Mouse (Mus musculus) retina, postnatal 7 days (tissue): ENCODE data around the gene Ywhag.

Experiments used
- DNase-seq: peaks from one replicate; pipeline ENCODE4 v3.0.0-alpha.2; 2012; ENCODE audit warnings: low read depth, low spot score

Gene Ywhag

GRCm38 (mm10) chr5:135934481-135935175 is at the start of gene Ywhag:
Gene Ywhag (minus strand): TSS chr5:135934616.
- DNase-seq: peak; percentile 93

- DNase-seq: peak; percentile 60
Measured at GRCm38 (mm10) chr5:135982398-135982797, 48.0 kb upstream of the Ywhag start.

- no peak for DNase-seq
Measured at GRCm38 (mm10) chr5:135979904-135980303, 45.5 kb upstream of the Ywhag start, which contains the start of gene Zp3. Gene Zp3 (plus strand): TSS chr5:135980099.

- no peak for DNase-seq
Measured at GRCm38 (mm10) chr5:135979381-135979780, 45.0 kb upstream of the Ywhag start.

- no peak for DNase-seq
Measured at GRCm38 (mm10) chr5:135975893-135976668, 41.7 kb upstream of the Ywhag start.

- DNase-seq: no peak
Measured at GRCm38 (mm10) chr5:135974365-135974764, 39.9 kb upstream of the Ywhag start, which contains the start of gene Ssc4d. Gene Ssc4d (minus strand): TSS chr5:135974531.

GRCm38 (mm10) chr5:135971876-135972275 is 37.5 kb upstream of the Ywhag start:
- no peak for DNase-seq

- no peak for DNase-seq
Measured at GRCm38 (mm10) chr5:135970247-135970646, 35.8 kb upstream of the Ywhag start.

GRCm38 (mm10) chr5:135968781-135969180 is 34.4 kb upstream of the Ywhag start:
- DNase-seq: no peak

GRCm38 (mm10) chr5:135966866-135967265 is 32.5 kb upstream of the Ywhag start:
- DNase-seq: no peak

- no peak for DNase-seq
Measured at GRCm38 (mm10) chr5:135965501-135965930, 31.1 kb upstream of the Ywhag start.

- no peak for DNase-seq
Measured at GRCm38 (mm10) chr5:135963280-135963627, 28.8 kb upstream of the Ywhag start.

- DNase-seq: peak; percentile 99
Measured at GRCm38 (mm10) chr5:135962492-135963279, 28.3 kb upstream of the Ywhag start.

- DNase-seq: no peak
Measured at GRCm38 (mm10) chr5:135962125-135962491, 27.7 kb upstream of the Ywhag start.

- no peak for DNase-seq
Measured at GRCm38 (mm10) chr5:135960909-135961635, 26.7 kb upstream of the Ywhag start.

- DNase-seq: no peak
Measured at GRCm38 (mm10) chr5:135959911-135960310, 25.5 kb upstream of the Ywhag start.

- no peak for DNase-seq
Measured at GRCm38 (mm10) chr5:135958367-135958766, 24.0 kb upstream of the Ywhag start.

- peak; percentile 88 for DNase-seq
Measured at GRCm38 (mm10) chr5:135957207-135957974, 23.0 kb upstream of the Ywhag start.

- no peak for DNase-seq
Measured at GRCm38 (mm10) chr5:135956300-135957206, 22.1 kb upstream of the Ywhag start.

- no peak for DNase-seq
Measured at GRCm38 (mm10) chr5:135952830-135953229, 18.4 kb upstream of the Ywhag start.
